In the genomic region with DNA sequence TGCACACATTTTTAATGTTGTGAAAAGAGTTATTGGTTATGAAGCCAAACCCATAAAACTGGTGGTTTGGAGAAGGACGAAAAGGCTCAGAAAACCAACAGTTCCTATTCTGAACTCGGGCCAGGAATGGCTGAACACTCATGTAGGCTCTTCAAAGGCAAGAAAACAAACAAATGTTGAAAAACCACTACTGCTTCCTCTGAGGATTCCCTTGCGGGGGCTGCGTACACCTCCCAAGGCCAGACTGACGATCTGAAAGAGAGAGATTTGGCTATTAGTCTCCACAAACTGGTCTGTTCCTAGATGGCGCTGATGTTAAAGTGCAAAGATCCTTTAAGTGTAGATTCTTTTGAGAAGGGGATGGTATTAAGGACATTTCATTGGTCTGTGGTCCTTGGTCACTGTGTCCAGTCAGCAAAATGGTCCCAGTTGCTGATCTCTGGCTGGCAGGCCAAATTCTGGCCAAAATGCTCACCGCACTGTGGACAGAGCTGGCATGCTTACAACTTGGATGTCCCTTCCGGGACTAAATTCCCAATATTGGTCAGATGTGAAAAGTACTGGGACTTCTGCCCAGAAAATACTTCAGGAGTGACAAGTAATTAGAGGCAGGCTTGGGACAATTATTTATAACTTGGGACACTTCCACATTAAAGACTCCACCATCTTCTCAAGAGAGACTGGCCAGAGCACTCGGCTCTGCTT, we compare ENCODE assay signal across 11 mouse cellular contexts. TPM values are rescaled to one million over a fixed set of nuclear protein-coding genes. Genes with fewer than 3 reads are reported as not detected.
DNase-seq lines count a peak whose midpoint lies in the region; ATAC-seq and TF ChIP-seq lines count a peak whose summit lies in the region.
"Had no signal": no experiment of that assay in that cellular context is flagged by ENCODE, and none has a peak within 500 bp of the region (broad histone marks: within the 10 kb centered on the region; RNA-seq: fewer than 3 reads in every experiment).

No protein-coding gene starts in this region.

- H3K4me1 ChIP-seq in forebrain, postnatal 0 days (ENCODE audit: insufficient read depth) = no peaks in the 10 kb centered on the region
- H3K4me1 ChIP-seq: midbrain, embryonic 13.5 days had no signal

- no peaks in the 10 kb centered on the region for H3K9me3 ChIP-seq in forebrain, postnatal 0 days (ENCODE audit: low read length)
- H3K9me3 ChIP-seq: midbrain, embryonic 13.5 days had no signal

- 68% methylated on average over 9 of the region's 9 CpGs for WGBS in forebrain, postnatal 0 days

- H3K4me3 ChIP-seq in forebrain, postnatal 0 days (ENCODE audit: low read depth, low read length) = no peak overlapping the region
- H3K4me3 ChIP-seq: midbrain, embryonic 13.5 days had no signal

- H3K27ac ChIP-seq in forebrain, postnatal 0 days (ENCODE audit: low read depth, low read length) = no peak overlapping the region
- H3K27ac ChIP-seq: midbrain, embryonic 13.5 days had no signal

- DNase-seq in cerebellum, postnatal 14 days = peak; percentile 5 to 9
- no peak for DNase-seq in cerebellum, postnatal 25 days
- peak; percentile 36 for DNase-seq in 3T3-L1 (ENCODE audit: low read depth, low spot score)
- DNase-seq in gastrocnemius, postnatal 25 days = peak; percentile 53
- peak; percentile 5 to 10 for DNase-seq in layer of hippocampus, postnatal 36 days
- no peak for DNase-seq in thymus, postnatal 0 days (ENCODE audit: low spot score)
- DNase-seq in forebrain, postnatal 0 days = no peak
- DNase-seq in c-Kit-positive CD71-positive TER-119-positive erythroid progenitor cells, embryonic 14.5 days (ENCODE audit: low spot score) = no peak

- H3K9ac ChIP-seq in forebrain, postnatal 0 days = no peak overlapping the region
- H3K9ac ChIP-seq: midbrain, embryonic 13.5 days had no signal

- H3K4me2 ChIP-seq in forebrain, postnatal 0 days (ENCODE audit: low read depth) = no peak overlapping the region
- H3K4me2 ChIP-seq: midbrain, embryonic 13.5 days had no signal

- ATAC-seq in forebrain, postnatal 0 days = no peak
- ATAC-seq: CD4-positive, CD25-positive, alpha-beta regulatory T cell, adult 4 months; forebrain, embryonic 14.5 days; midbrain, embryonic 13.5 days had no signal

- no peak for TF ChIP-seq CTCF in forebrain, postnatal 0 days (IDR thresholded peaks at IDR 0.05; ENCODE audit: low read depth)

- no peaks in the 10 kb centered on the region for H3K36me3 ChIP-seq in forebrain, postnatal 0 days (ENCODE audit: insufficient read depth)
- H3K36me3 ChIP-seq: midbrain, embryonic 13.5 days had no signal

- H3K27me3 ChIP-seq in forebrain, postnatal 0 days (ENCODE audit: insufficient read depth, low read length) = no peaks in the 10 kb centered on the region
- H3K27me3 ChIP-seq: midbrain, embryonic 13.5 days had no signal

RNA-seq across cellular contexts. Expression of a gene that starts 37.4 kb away (rescaled TPM):
- 1 to 10 TPM; 2.0 to 2.2 TPM for total RNA-seq in gastrocnemius, postnatal 25 days (2021)
- total RNA-seq in layer of hippocampus, postnatal 36 days (2021) = 1 to 10 TPM; 4.0 to 4.5 TPM
- polyA plus RNA-seq in thymus, postnatal 0 days (2015; fragmentation: Nextera tagmentation; extraction: Ambion mirVana) = 0.08 and 0.13 TPM in 2 replicates
- total RNA-seq in forebrain, postnatal 0 days (2014; rRNA removed) = 0.46 and 0.52 TPM in 2 replicates
- 0.21 and 0.45 TPM in 2 replicates for polyA plus RNA-seq in forebrain, postnatal 0 days (2015; fragmentation: Nextera tagmentation; extraction: Ambion mirVana)
- polyA plus RNA-seq: CD4-positive, CD25-positive, alpha-beta regulatory T cell, adult 4 months had no signal

RNA-seq across cellular contexts. Expression of a gene that starts 59.1 kb away (rescaled TPM):
- not detected for total RNA-seq in gastrocnemius, postnatal 25 days (2021)
- total RNA-seq in layer of hippocampus, postnatal 36 days (2021) = under 1 TPM in 1 of 2 experiments, not detected in 1; 0.22 TPM
- polyA plus RNA-seq in thymus, postnatal 0 days (2015; fragmentation: Nextera tagmentation; extraction: Ambion mirVana) = 0.19 and 0.40 TPM in 2 replicates
- total RNA-seq in forebrain, postnatal 0 days (2014; rRNA removed) = 2.6 and 20.2 TPM in 2 replicates
- polyA plus RNA-seq in forebrain, postnatal 0 days (2015; fragmentation: Nextera tagmentation; extraction: Ambion mirVana) = 0.33 and 0.50 TPM in 2 replicates
- polyA plus RNA-seq: CD4-positive, CD25-positive, alpha-beta regulatory T cell, adult 4 months had no signal

Comparison
In these comparisons a context has a peak if more than half of its experiments do, and no peak if none do; other contexts are left out.
1. DNase-seq: peak in cerebellum, postnatal 14 days (2 of 2), 3T3-L1 (single experiment), gastrocnemius, postnatal 25 days (single experiment) and layer of hippocampus, postnatal 36 days (2 of 2); none in cerebellum, postnatal 25 days (0 of 2), thymus, postnatal 0 days (single experiment), forebrain, postnatal 0 days (single experiment) and c-Kit-positive CD71-positive TER-119-positive erythroid progenitor cells, embryonic 14.5 days (single experiment).